Mouse (Mus musculus) neural tube, embryonic 11.5 days (tissue): ENCODE results near the gene Rexo1. TPM values are rescaled to one million over a fixed set of nuclear protein-coding genes. Genes with fewer than 3 reads are reported as not detected.

ENCODE experiments used
- ATAC-seq: fragments of 200-750 bp; cut with Nextera tagmentation; 2 replicates; pipeline ENCODE4 v1.8.0; 2017; ENCODE audit warnings: moderate number of reproducible peaks, mild to moderate bottlenecking, moderate TSS enrichment, moderate library complexity; ENCODE audit not compliant: insufficient read depth, low FRiP score, low TSS enrichment
- DNase-seq: peaks from one replicate; pipeline ENCODE4 v3.0.0-alpha.2; 2015; ENCODE audit warnings: low spot score
- H3K27ac ChIP-seq: fragments of 300-500 bp; sonication (generic); 2 replicates; pipeline ENCODE4 v1.5.1; 2014; ENCODE audit warnings: low read depth, mild to moderate bottlenecking, low read length
- H3K27me3 ChIP-seq: fragments of 300-500 bp; sonication (generic); 2 replicates; pipeline ENCODE4 v1.6.1; 2014; ENCODE audit warnings: mild to moderate bottlenecking, low read length, mixed read lengths; ENCODE audit not compliant: control insufficient read depth, insufficient read depth
- H3K36me3 ChIP-seq: fragments of 300-500 bp; sonication (generic); 2 replicates; pipeline ENCODE4 v1.6.1; 2014; ENCODE audit warnings: mild to moderate bottlenecking, low read length, moderate library complexity, mixed read lengths; ENCODE audit not compliant: control insufficient read depth, insufficient read depth
- H3K4me1 ChIP-seq: fragments of 300-500 bp; sonication (generic); 2 replicates; pipeline ENCODE4 v1.6.1; 2014; ENCODE audit warnings: low read length, mixed read lengths; ENCODE audit not compliant: control insufficient read depth, insufficient read depth
- H3K4me2 ChIP-seq: fragments of 300-500 bp; sonication (generic); 2 replicates; pipeline ENCODE4 v1.6.1; 2014; ENCODE audit warnings: low read depth, mild to moderate bottlenecking, moderate library complexity
- H3K4me3 ChIP-seq: fragments of 300-500 bp; sonication (generic); 2 replicates; pipeline ENCODE4 v1.5.1; 2014; ENCODE audit warnings: low read depth, low read length
- H3K9ac ChIP-seq: fragments of 300-500 bp; sonication (generic); 2 replicates; pipeline ENCODE4 v1.6.1; 2014; ENCODE audit warnings: mild to moderate bottlenecking, low read length
- H3K9me3 ChIP-seq: fragments of 300-500 bp; sonication (generic); 2 replicates; pipeline ENCODE4 v1.6.1; 2016; ENCODE audit warnings: low read length; ENCODE audit not compliant: control insufficient read depth
- WGBS: fragments of 180-500 bp; shearing (Covaris S2); extraction: QIAGEN DNeasy Blood & Tissue Kit; methylation state at CpG from one replicate; pipeline ENCODE4 v1.1.7; 2014; 5-methylcytosine and 5-hydroxymethylcytosine counted together
- polyA plus RNA-seq: library from polyadenylated mRNA; unstranded; fragments of >200 nt; fragmentation: Nextera tagmentation; extraction: Ambion mirVana; gene quantifications from 2 replicates; pipeline ENCODE4 v1.2.1, GENCODE M21; 2014

Gene Rexo1
- polyA plus RNA-seq, 1 experiment from 2014 or later: 31.4 TPM

DNA sequence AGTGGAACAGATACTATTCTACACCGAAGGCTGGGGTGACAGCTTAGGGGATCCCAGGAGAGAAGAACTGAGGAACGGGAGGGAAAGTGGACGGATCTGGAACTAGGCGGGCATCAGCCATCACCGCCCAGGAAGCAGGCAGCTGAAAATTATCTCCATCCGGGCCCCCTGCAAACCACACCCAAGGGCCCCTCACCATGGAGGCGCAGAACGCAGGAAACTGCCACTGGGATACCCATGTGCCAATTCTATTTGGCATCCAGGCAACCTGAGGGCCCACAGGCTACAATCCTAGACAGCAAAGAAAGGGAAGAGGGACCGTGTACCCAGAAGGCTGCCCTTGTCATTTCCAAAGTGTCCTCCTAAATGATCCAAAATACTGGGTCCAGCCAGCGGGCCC lies 9.1 kb upstream of the Rexo1 start:
- no peak overlapping the region for H3K4me2 ChIP-seq

DNA sequence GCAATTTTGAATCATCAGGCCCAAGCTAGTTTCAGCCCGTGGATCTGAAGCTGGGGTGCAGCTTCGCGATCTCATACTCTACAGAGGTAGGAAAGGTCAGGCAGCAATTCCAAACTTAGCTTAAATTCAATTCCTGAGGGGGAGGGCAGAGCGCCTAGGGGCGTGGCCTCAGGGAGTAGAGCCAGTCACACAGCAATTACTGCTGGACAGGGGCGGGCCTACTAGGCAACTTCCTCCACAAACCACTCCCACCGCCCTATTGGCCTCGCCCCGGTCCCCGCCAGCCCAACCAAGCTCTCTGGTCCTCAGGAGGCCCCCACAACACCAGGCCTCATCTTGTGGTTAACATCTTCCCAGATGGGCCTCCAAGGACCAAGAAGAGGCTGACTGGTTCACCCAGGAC lies 8.3 kb upstream of the Rexo1 start:
- ATAC-seq (no peak), DNase-seq (peak; percentile 40)
- Histone ChIP-seq H3K27me3 (no peaks in the 10 kb centered on the region), H3K9me3 (no peaks in the 10 kb centered on the region), H3K36me3 (no peaks in the 10 kb centered on the region), H3K9ac (no peak overlapping the region), H3K4me2 (no peak overlapping the region), H3K27ac (no peak overlapping the region), H3K4me1 (peaks cover 25% of the 10 kb centered on the region), H3K4me3 (no peak overlapping the region)
- WGBS: 30% methylated on average over 10 of the region's 10 CpGs

More for the DNA sequence above, 9.1 kb upstream of the Rexo1 start:
- Histone ChIP-seq H3K27ac (no peak overlapping the region), H3K4me3 (no peak overlapping the region), H3K9ac (peak overlapping the region; percentile 49; the same call in 1 of the 2 replicates), H3K4me1 (peaks cover 25% of the 10 kb centered on the region), H3K27me3 (no peaks in the 10 kb centered on the region), H3K9me3 (no peaks in the 10 kb centered on the region), H3K36me3 (no peaks in the 10 kb centered on the region)
- ATAC-seq: no peak
- WGBS: 90% methylated on average over 10 of the region's 10 CpGs
- no peak for DNase-seq

DNA sequence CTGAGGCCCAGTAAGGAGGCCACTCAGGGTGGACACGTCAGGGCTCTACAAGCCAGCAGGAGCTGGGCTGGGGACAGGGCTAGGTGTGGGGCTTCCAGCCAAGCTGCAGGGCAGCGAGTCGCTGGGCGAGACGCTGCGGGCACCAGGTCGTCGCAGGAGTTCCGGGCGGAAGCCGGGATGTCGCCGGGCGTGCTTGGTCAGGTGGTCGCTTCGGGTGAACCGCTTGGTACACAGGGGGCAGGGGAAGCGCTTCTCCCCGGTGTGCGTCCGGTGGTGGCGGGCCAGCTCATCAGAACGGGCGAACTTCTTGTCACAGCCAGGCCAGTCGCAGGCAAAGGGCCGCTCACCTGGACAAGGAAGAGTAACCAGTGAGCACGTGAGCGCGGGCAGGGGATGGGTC lies 7.5 kb upstream of the Rexo1 start:
- H3K36me3 ChIP-seq: no peaks in the 10 kb centered on the region
- H3K27ac ChIP-seq: no peak overlapping the region
- H3K27me3 ChIP-seq: no peaks in the 10 kb centered on the region
- H3K4me3 ChIP-seq: no peak overlapping the region
- no peaks in the 10 kb centered on the region for H3K9me3 ChIP-seq
- ATAC-seq (no peak), DNase-seq (no peak)
- peaks cover 25% of the 10 kb centered on the region for H3K4me1 ChIP-seq
- 87% methylated on average over 29 of the region's 29 CpGs for WGBS
- H3K9ac ChIP-seq: no peak overlapping the region
- no peak overlapping the region for H3K4me2 ChIP-seq

DNA sequence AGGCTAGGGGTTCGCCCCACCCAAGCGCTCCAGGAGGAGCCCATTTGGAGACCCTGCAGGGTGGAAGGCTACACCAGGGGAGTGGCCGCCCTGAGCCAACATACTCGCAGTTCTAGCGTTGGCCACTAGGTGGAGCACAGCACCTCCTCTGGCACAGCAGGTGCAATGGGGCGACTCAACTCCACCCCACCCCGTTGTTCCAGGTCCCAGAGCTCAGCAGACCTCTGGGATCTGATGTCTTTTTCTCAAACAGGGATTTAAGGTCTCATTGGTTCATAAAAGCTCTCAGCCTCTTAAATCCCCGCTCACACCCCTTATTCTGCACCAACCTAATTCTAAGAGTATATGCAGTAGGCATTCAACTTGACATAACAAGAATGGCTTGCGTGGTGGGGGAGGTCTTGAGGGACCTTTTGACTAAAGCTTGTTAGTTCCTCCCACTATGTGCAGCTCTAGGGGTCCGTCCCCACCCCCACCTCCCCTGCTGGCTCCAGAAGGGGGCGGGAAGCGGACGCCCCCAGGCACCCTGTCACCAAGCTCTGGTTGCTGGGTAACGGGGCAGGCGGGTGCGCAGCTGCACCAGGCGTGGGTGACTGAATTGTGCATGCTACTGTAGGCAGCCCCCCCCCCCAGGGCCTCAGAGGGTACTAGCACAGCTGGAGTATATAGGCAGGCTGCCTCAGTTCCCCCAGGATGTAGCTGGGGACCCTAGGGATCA lies 5.2 kb upstream of the Rexo1 start:
- Histone ChIP-seq H3K27ac (peak overlapping the region; percentile 70), H3K9ac (no peak overlapping the region), H3K4me3 (no peak overlapping the region), H3K4me2 (peak overlapping the region; percentile 10), H3K4me1 (peaks cover 20% of the 10 kb centered on the region), H3K9me3 (no peaks in the 10 kb centered on the region), H3K27me3 (no peaks in the 10 kb centered on the region), H3K36me3 (no peaks in the 10 kb centered on the region)
- 25% methylated on average over 17 of the region's 17 CpGs for WGBS
- ATAC-seq (peak; percentile 59), DNase-seq (peak; percentile 88)

DNA sequence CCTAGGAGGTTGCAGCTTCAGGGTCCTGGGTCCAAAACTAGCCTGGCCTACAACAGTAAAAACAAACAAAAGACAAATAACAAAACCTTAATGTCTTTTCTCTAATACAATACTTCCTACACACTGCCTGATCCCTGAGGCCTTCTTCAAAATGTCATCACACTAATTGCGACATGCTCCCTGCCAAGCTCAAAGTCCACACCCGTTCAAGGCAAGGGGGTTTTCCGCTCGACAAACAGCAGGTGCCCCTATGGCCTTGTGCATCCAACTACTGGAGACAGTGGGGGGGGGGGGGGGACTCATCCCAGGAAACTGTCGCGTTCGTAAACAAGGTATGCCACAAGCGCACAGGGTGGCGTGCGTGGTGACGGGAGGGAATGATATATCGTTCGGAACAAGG lies 739 bp downstream of the Rexo1 start:
- WGBS: 1% methylated on average over 13 of the region's 13 CpGs
- no peak for DNase-seq
- ATAC-seq: no peak
- Histone ChIP-seq H3K27me3 (no peaks in the 10 kb centered on the region), H3K9me3 (no peaks in the 10 kb centered on the region), H3K4me2 (peak overlapping the region; percentile 85), H3K9ac (peak overlapping the region; percentile 91), H3K4me1 (peaks cover 7% of the 10 kb centered on the region), H3K36me3 (no peaks in the 10 kb centered on the region), H3K27ac (no peak overlapping the region), H3K4me3 (peak overlapping the region; percentile 83)

DNA sequence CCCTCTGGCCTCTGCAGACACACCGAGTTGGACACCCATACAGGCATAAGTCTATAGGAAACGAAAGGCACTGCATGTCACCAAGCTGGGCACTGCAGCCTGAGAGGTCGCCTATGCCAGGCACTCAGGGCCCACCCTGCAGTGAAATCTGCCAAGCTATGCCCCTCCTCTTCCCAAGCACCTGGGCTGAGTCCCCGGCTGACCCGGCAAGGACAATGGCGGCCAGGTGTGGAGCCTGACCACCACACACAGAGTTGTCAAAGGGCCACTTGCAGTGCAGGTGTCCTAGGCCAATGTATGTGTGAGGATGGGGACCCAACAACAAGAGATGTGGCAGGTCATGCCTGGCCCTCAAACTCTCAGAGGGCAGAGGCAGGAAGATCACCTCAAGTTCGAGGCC lies 1.9 kb downstream of the Rexo1 start:
- Histone ChIP-seq H3K27ac (no peak overlapping the region), H3K4me3 (no peak overlapping the region; the same call in 1 of the 2 replicates), H3K9me3 (no peaks in the 10 kb centered on the region), H3K36me3 (no peaks in the 10 kb centered on the region), H3K27me3 (no peaks in the 10 kb centered on the region), H3K9ac (no peak overlapping the region), H3K4me2 (no peak overlapping the region), H3K4me1 (peaks cover 7% of the 10 kb centered on the region)
- ATAC-seq: no peak
- WGBS: 88% methylated on average over 7 of the region's 7 CpGs
- no peak for DNase-seq

DNA sequence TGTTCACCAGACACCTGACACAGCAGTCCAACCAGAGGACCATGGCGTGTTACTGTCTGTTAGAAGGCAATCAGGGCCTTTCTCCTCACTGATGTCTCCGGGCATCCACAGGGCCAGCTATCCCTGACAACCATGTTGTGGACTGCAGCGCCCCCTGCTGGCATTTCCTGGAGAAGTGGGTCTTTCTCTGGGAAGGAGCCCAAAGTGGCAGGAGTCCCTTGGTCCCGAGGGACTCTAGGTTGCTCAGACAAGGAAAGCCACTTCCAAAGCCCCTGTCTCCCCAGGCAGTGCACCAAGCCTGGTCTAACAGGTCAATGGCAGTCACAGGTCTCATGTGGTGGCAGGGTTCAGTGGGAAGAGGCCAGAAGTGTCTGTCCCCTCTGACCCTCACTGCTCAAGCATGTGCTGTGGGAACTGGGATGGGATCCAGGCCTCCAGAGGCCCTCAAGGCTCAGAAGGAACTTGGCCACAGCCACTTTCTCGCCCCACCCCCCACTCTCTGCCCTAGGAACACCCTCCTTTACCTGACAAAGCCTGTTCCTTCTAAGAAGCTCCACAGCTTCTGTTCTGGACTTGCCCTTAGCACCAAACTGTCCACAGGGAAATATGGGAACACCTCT lies 3.9 kb downstream of the Rexo1 start:
- no peak overlapping the region for H3K9ac ChIP-seq
- H3K36me3 ChIP-seq: no peaks in the 10 kb centered on the region
- H3K4me2 ChIP-seq: no peak overlapping the region
- DNase-seq (peak; percentile 81), ATAC-seq (no peak)
- H3K27ac ChIP-seq: no peak overlapping the region
- H3K4me1 ChIP-seq: peaks cover 7% of the 10 kb centered on the region
- H3K4me3 ChIP-seq: no peak overlapping the region
- 41% methylated on average over 5 of the region's 5 CpGs for WGBS
- H3K9me3 ChIP-seq: no peaks in the 10 kb centered on the region
- H3K27me3 ChIP-seq: no peaks in the 10 kb centered on the region

DNA sequence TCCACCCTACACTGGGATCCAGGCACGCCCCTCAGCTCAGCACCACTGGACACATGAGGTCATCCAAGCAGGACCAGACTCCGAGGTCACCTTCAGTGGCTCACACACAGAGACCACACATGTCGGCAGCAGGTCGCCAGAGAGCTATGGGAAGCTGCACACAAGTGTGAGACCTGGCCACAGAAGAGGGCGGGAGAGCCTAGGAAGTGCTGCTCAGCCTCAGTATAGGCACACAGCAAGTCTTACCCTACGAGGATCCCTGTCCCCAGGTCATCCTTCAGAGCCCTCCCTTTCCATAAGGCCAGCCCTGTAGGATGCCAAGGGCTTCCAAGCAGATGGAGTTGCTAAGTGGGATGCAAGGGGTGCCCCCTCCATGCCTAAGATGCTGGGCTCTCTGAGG lies 7.4 kb downstream of the Rexo1 start:
- Histone ChIP-seq H3K4me2 (no peak overlapping the region), H3K4me3 (no peak overlapping the region), H3K9ac (no peak overlapping the region), H3K27me3 (no peaks in the 10 kb centered on the region), H3K4me1 (no peaks in the 10 kb centered on the region), H3K36me3 (peaks cover 7% of the 10 kb centered on the region), H3K27ac (no peak overlapping the region), H3K9me3 (no peaks in the 10 kb centered on the region)
- whole genome bisulfite sequencing: 92% methylated on average over 6 of the region's 6 CpGs
- ATAC-seq: no peak
- no peak for DNase-seq

DNA sequence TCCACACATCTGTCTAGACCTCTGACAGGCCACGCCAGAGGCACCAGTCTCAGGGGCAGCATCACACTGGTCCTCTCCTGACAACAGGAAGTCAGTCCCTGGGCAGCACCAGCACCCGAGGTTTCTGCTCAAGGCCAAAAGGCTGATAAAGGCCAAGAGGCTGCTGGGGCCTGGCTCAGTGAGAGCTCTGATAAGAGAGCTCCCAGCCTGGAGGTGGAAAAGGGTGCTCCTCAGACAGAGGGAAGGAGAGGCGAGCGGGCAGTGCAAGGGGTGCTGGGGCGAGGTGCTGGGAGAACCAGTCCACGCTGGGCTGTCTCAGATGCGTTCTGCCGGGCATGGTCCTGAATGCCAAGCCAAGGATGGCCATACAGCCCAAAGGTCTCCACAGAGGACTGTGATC lies 7.8 kb downstream of the Rexo1 start:
- DNase-seq (no peak), ATAC-seq (no peak)
- H3K27ac ChIP-seq: no peak overlapping the region
- 86% methylated on average over 8 of the region's 8 CpGs for WGBS
- no peak overlapping the region for H3K4me2 ChIP-seq
- no peaks in the 10 kb centered on the region for H3K4me1 ChIP-seq
- H3K9ac ChIP-seq: no peak overlapping the region
- H3K36me3 ChIP-seq: peaks cover 7% of the 10 kb centered on the region
- H3K9me3 ChIP-seq: no peaks in the 10 kb centered on the region
- H3K27me3 ChIP-seq: no peaks in the 10 kb centered on the region
- no peak overlapping the region for H3K4me3 ChIP-seq
